Mouse (Mus musculus) cortical plate, adult 2 months (tissue): Measurements from ENCODE around the gene Ube2e2. TPM values are rescaled to one million over a fixed set of nuclear protein-coding genes. Genes with fewer than 3 reads are reported as not detected.
A peak's percentile ranks its signal among the peaks of the same experiment; 100 is the strongest.
"Not testable (repeated sequence)": the region's sequence is repeated elsewhere in the genome, so short reads cannot be mapped to it uniquely, and the experiment has no call there.

Experiments
- H3K27ac ChIP-seq: fragments of 200-500 bp; 2 replicates; pipeline ENCODE4 v1.5.1; 2012; ENCODE audit warnings: low read length, control low read depth, inconsistent platforms; ENCODE audit not compliant: insufficient read depth
- H3K4me1 ChIP-seq: fragments of 200-500 bp; 2 replicates; pipeline ENCODE4 v1.6.1; 2011; ENCODE audit warnings: low read length; ENCODE audit not compliant: control insufficient read depth, insufficient read depth
- H3K4me3 ChIP-seq: fragments of 200-500 bp; 2 replicates; pipeline ENCODE4 v1.5.1; 2011; ENCODE audit warnings: mild to moderate bottlenecking, low read length, control low read depth; ENCODE audit not compliant: insufficient read depth
- CTCF ChIP-seq: fragments of 200-500 bp; IDR thresholded peaks from 2 replicates; pipeline ENCODE4 v1.5.1; 2011; ENCODE audit warnings: mild to moderate bottlenecking, control low read depth, low read length; ENCODE audit not compliant: insufficient read depth; ENCODE audit errors: extremely low read depth
- POLR2A ChIP-seq: fragments of 200-500 bp; IDR thresholded peaks from 2 replicates; pipeline ENCODE4 v1.6.1; 2011; ENCODE audit warnings: mild to moderate bottlenecking, low read length, control low read depth; ENCODE audit not compliant: insufficient read depth; ENCODE audit errors: extremely low read depth
- polyA plus RNA-seq: library from polyadenylated mRNA; depleted of rRNA; stranded (reverse); fragments of >200 nt; gene quantifications from 2 replicates; pipeline ENCODE4 v1.2.3, GENCODE M21; 2012

Ube2e2 gene
- polyA plus RNA-seq, 1 experiment: 165 TPM

GRCm38 (mm10) chr14:18573286-18573956 lies 320.6 kb downstream of the Ube2e2 start:
- H3K27ac ChIP-seq: no peak overlapping the region
- H3K4me3 ChIP-seq: no peak overlapping the region
- TF ChIP-seq CTCF (no peak), POLR2A (no peak)
- H3K4me1 ChIP-seq: peaks cover 5% of the 10 kb centered on the region

GRCm38 (mm10) chr14:18572852-18573251 lies 321.2 kb downstream of the Ube2e2 start:
- H3K27ac ChIP-seq: no peak overlapping the region
- no peak for TF ChIP-seq CTCF
- TF ChIP-seq POLR2A: no peak

GRCm38 (mm10) chr14:18569615-18570014 lies 324.5 kb downstream of the Ube2e2 start:
- no peak overlapping the region for H3K27ac ChIP-seq
- H3K4me3 ChIP-seq: no peak overlapping the region
- TF ChIP-seq POLR2A: no peak
- no peak for TF ChIP-seq CTCF
- H3K4me1 ChIP-seq: peaks cover 5% of the 10 kb centered on the region

More at GRCm38 (mm10) chr14:18572852-18573251, 321.2 kb downstream of the Ube2e2 start:
- Histone ChIP-seq H3K4me3 (no peak overlapping the region), H3K4me1 (peaks cover 5% of the 10 kb centered on the region)

GRCm38 (mm10) chr14:18564999-18565398 lies 329.1 kb downstream of the Ube2e2 start:
- not testable (repeated sequence) for H3K27ac ChIP-seq, H3K4me1 ChIP-seq, H3K4me3 ChIP-seq

- H3K4me1 ChIP-seq: peaks cover 12% of the 10 kb centered on the region
- H3K27ac ChIP-seq: 0 out of 2 replicates have a peak overlapping the region, but pooled peaks have one; percentile 13
- no peak for TF ChIP-seq POLR2A
- TF ChIP-seq CTCF: no peak
Observed at GRCm38 (mm10) chr14:18555287-18555686, 338.8 kb downstream of the Ube2e2 start.

GRCm38 (mm10) chr14:18554627-18554988 lies 339.5 kb downstream of the Ube2e2 start:
- peak overlapping the region; percentile 81; the same call in 1 of the 2 replicates for H3K27ac ChIP-seq

More at GRCm38 (mm10) chr14:18555287-18555686, 338.8 kb downstream of the Ube2e2 start:
- H3K4me3 ChIP-seq: no peak overlapping the region

GRCm38 (mm10) chr14:18553987-18554626 lies 340.0 kb downstream of the Ube2e2 start:
- Histone ChIP-seq H3K4me1 (peaks cover 12% of the 10 kb centered on the region), H3K4me3 (no peak overlapping the region), H3K27ac (peak overlapping the region; percentile 81; the same call in 1 of the 2 replicates)
- TF ChIP-seq POLR2A (no peak), CTCF (no peak)

More at GRCm38 (mm10) chr14:18554627-18554988, 339.5 kb downstream of the Ube2e2 start:
- H3K4me1 ChIP-seq: peaks cover 12% of the 10 kb centered on the region
- TF ChIP-seq CTCF (no peak), POLR2A (no peak)
- no peak overlapping the region for H3K4me3 ChIP-seq

- H3K27ac ChIP-seq: no peak overlapping the region
- TF ChIP-seq POLR2A: no peak
- no peak for TF ChIP-seq CTCF
Observed at GRCm38 (mm10) chr14:18547541-18547940, 346.5 kb downstream of the Ube2e2 start.

GRCm38 (mm10) chr14:18539092-18539491 lies 355.0 kb downstream of the Ube2e2 start:
- H3K4me1 ChIP-seq, H3K4me3 ChIP-seq, H3K27ac ChIP-seq: not testable (repeated sequence)

More at GRCm38 (mm10) chr14:18547541-18547940, 346.5 kb downstream of the Ube2e2 start:
- H3K4me1 ChIP-seq: no peaks in the 10 kb centered on the region; the same call in 1 of the 2 replicates
- no peak overlapping the region for H3K4me3 ChIP-seq

- Histone ChIP-seq H3K4me1 (no peaks in the 10 kb centered on the region), H3K27ac (no peak overlapping the region), H3K4me3 (no peak overlapping the region)
- TF ChIP-seq CTCF (no peak), POLR2A (no peak)
Observed at GRCm38 (mm10) chr14:18530899-18531298, 363.2 kb downstream of the Ube2e2 start.
